Mouse (Mus musculus) fibroblast of lung, adult 2 months (primary cell): ENCODE measurements around the gene G3bp2.
"Not testable (repeated sequence)": the region's sequence is repeated elsewhere in the genome, so short reads cannot be mapped to it uniquely, and the experiment has no call there.

Experiments
- DNase-seq: peaks from one replicate; pipeline ENCODE4 v3.0.0-alpha.2; 2011; ENCODE audit warnings: low read depth

Gene G3bp2

GRCm38 (mm10) chr5:92083417-92084038 lies at the start of gene G3bp2:
Gene G3bp2 (minus strand): TSS chr5:92083719.
- DNase-seq = peak; percentile 97

- not testable (repeated sequence) for DNase-seq
Observed at GRCm38 (mm10) chr5:92133006-92133405, 49.5 kb upstream of the G3bp2 start.

- no peak for DNase-seq
Observed at GRCm38 (mm10) chr5:92132127-92132526, 48.6 kb upstream of the G3bp2 start.

- DNase-seq = no peak
Observed at GRCm38 (mm10) chr5:92130040-92130682, 46.6 kb upstream of the G3bp2 start.

GRCm38 (mm10) chr5:92129321-92129768 lies 45.8 kb upstream of the G3bp2 start:
- no peak for DNase-seq

GRCm38 (mm10) chr5:92128570-92128969 lies 45.1 kb upstream of the G3bp2 start:
- DNase-seq = peak; percentile 57

GRCm38 (mm10) chr5:92127751-92128150 lies 44.2 kb upstream of the G3bp2 start:
- no peak for DNase-seq

- DNase-seq = peak; percentile 41
Observed at GRCm38 (mm10) chr5:92127141-92127625, 43.7 kb upstream of the G3bp2 start.

- no peak for DNase-seq
Observed at GRCm38 (mm10) chr5:92125446-92125845, 41.9 kb upstream of the G3bp2 start.

GRCm38 (mm10) chr5:92121636-92122035 lies 38.1 kb upstream of the G3bp2 start:
- no peak for DNase-seq

- DNase-seq = peak; percentile 57
Observed at GRCm38 (mm10) chr5:92117823-92118403, 34.4 kb upstream of the G3bp2 start.

- DNase-seq = no peak
Observed at GRCm38 (mm10) chr5:92114939-92115338, 31.4 kb upstream of the G3bp2 start.

- no peak for DNase-seq
Observed at GRCm38 (mm10) chr5:92114223-92114622, 30.7 kb upstream of the G3bp2 start.

GRCm38 (mm10) chr5:92113484-92113883 lies 30.0 kb upstream of the G3bp2 start:
- no peak for DNase-seq

- DNase-seq = no peak
Observed at GRCm38 (mm10) chr5:92112585-92112984, 29.1 kb upstream of the G3bp2 start.

GRCm38 (mm10) chr5:92112175-92112574 lies 28.7 kb upstream of the G3bp2 start:
- no peak for DNase-seq

GRCm38 (mm10) chr5:92110818-92111355 lies 27.4 kb upstream of the G3bp2 start:
- DNase-seq = no peak

GRCm38 (mm10) chr5:92107282-92107681 lies 23.8 kb upstream of the G3bp2 start:
- no peak for DNase-seq

- no peak for DNase-seq
Observed at GRCm38 (mm10) chr5:92106327-92107125, 23.0 kb upstream of the G3bp2 start.

- no peak for DNase-seq
Observed at GRCm38 (mm10) chr5:92103816-92104415, 20.4 kb upstream of the G3bp2 start.

- no peak for DNase-seq
Observed at GRCm38 (mm10) chr5:92103062-92103461, 19.5 kb upstream of the G3bp2 start.

GRCm38 (mm10) chr5:92101601-92102000 lies 18.1 kb upstream of the G3bp2 start:
- no peak for DNase-seq
